Mouse (Mus musculus): ENCODE results near the gene Dnaic2. TPM values are rescaled to one million over a fixed set of nuclear protein-coding genes. Genes with fewer than 3 reads are reported as not detected.

Gene Dnaic2
- total RNA-seq, 2 experiments from 2014 or later, result 0.24 to 0.61 TPM

- no peak for DNase-seq
Measured at GRCm38 (mm10) chr11:114798624-114799023, 71.4 kb downstream of the Dnaic2 start, which contains the start of gene Gpr142. Gene Gpr142 (plus strand): TSS chr11:114798924.

- no peak for DNase-seq
Measured at GRCm38 (mm10) chr11:114801906-114802305, 74.7 kb downstream of the Dnaic2 start.

GRCm38 (mm10) chr11:114802540-114803267 is 75.5 kb downstream of the Dnaic2 start:
- no peak for DNase-seq

GRCm38 (mm10) chr11:114803990-114804389 is 76.8 kb downstream of the Dnaic2 start:
- no peak for DNase-seq

DNA sequence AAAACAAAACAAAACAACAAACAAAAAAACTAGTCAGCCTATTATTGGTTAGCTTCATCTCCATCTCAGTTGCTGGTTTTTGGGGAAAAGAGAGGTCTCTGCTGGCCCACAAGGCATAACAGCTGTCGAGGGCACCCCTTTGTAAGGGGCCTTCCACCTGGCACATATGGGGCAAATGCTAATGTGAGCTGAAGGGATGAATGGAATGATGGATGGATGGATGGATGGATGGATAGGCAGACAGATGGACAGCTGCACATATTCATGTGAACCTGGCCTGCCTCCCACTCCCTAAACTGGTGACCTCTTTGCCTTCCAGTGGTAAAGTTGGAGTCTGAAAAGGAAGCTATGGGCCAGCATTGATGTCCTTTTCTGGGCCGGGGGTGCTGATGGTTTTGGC is 79.8 kb downstream of the Dnaic2 start:
- no peak for DNase-seq

Other genes starting within 250 kb of the Dnaic2 start
- gene Rpl38, start 58.9 kb upstream of the Dnaic2 start, total RNA-seq (2021), result 100 to 1,000 TPM; 462 to 524 TPM
- gene Ttyh2, start 52.0 kb upstream of the Dnaic2 start, total RNA-seq (2021), result 10 to 100 TPM; 17.9 to 20.1 TPM
- 1 to 10 TPM; 1.3 to 2.0 TPM for gene Kif19a, start 38.0 kb downstream of the Dnaic2 start, total RNA-seq (2021)
- not detected for gene Btbd17, start 68.5 kb downstream of the Dnaic2 start, total RNA-seq (2021)
- gene Gpr142, start 71.5 kb downstream of the Dnaic2 start, total RNA-seq (2021), result not detected
- gene Gprc5c, start 123.7 kb downstream of the Dnaic2 start, total RNA-seq (2021), result 10 to 100 TPM; 31.2 to 47.0 TPM
- under 1 TPM; 0.43 to 0.72 TPM for gene Cd300a, start 162.6 kb downstream of the Dnaic2 start, total RNA-seq (2021)
- gene Cd300lb, start 207.0 kb downstream of the Dnaic2 start, total RNA-seq (2021), result under 1 TPM in 1 of 2 experiments, not detected in 1; 0.19 TPM
- gene Cd300c, start 241.7 kb downstream of the Dnaic2 start, total RNA-seq (2021), result not detected

Data from gastrocnemius, postnatal 25 days (tissue).